Mouse (Mus musculus) stomach, postnatal 0 days (tissue): ENCODE measurements at regions not wholly inside any gene's neighbourhood (a gene's known extent, or its start where the extent isn't known, plus 50 kb on each side); places are given as distances from the start of the nearest gene placed in this dataset.

Experiments
- CTCF ChIP-seq: IDR thresholded peaks from 2 replicates; pipeline ENCODE4 v1.5.1; 2016; ENCODE audit warnings: antibody characterized with exemption, low read depth, mild to moderate bottlenecking, moderate library complexity
- EP300 ChIP-seq: optimal IDR thresholded peaks from 2 replicates; pipeline ENCODE3; 2016; ENCODE audit warnings: antibody characterized with exemption

GRCm38 (mm10) chr4:81627714-81628495 lies 185.3 kb upstream of the Mpdz start:
- TF ChIP-seq EP300, result no peak
- TF ChIP-seq CTCF, result no peak
